Mouse (Mus musculus): Measurements from ENCODE around the gene Olfr504. TPM values are rescaled to one million over a fixed set of nuclear protein-coding genes. Genes with fewer than 3 reads are reported as not detected.
"Not testable (repeated sequence)": the region's sequence is repeated elsewhere in the genome, so short reads cannot be mapped to it uniquely, and the experiment has no call there.

The Olfr504 gene
- polyA plus RNA-seq (2016; fragmentation: Nextera tagmentation; extraction: Ambion mirVana) = not detected in 2 replicates

DNA sequence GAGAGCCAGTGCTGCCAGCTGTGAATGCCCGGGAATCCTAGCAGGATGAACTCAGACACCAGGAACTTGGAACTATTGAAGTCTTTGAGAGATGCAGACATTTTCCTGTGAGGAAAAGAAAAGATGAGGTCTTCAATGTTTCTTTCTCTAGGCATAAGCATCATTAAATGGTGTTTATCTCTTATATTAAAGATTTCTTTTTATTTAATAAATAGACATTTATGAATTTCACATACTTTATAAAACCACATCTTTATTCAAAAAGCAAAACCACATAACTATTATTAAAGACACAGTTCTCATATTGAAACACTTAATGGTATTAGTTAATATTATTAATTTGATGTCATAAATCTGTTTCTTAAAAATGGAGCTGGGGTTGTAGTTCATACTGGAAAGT is at the start of gene Olfr504:
Olfr504 (minus strand) TSS at position 101 of the 400 bp plus-strand sequence.
- Histone ChIP-seq H3K27ac (ENCODE audit: poor library complexity, severe bottlenecking) (no peak within 1 kb of the TSS), H3K4me1 (replicated peaks) (no peaks in the 10 kb centered on the region), H3K4me2 (no peak within 1 kb of the TSS), H3K4me3 (no peak within 1 kb of the TSS), H3K9ac (no peak within 1 kb of the TSS), H3K27me3 (replicated peaks) (no peaks in the 10 kb centered on the region), H3K9me3 (replicated peaks) (peaks cover 20% of the 10 kb centered on the region), H3K36me3 (no peaks in the 10 kb centered on the region)
- ATAC-seq (ENCODE audit: insufficient number of reproducible peaks, low FRiP score) = no peak
- WGBS = 66% methylated on average over 1 of the region's 1 CpGs

DNA sequence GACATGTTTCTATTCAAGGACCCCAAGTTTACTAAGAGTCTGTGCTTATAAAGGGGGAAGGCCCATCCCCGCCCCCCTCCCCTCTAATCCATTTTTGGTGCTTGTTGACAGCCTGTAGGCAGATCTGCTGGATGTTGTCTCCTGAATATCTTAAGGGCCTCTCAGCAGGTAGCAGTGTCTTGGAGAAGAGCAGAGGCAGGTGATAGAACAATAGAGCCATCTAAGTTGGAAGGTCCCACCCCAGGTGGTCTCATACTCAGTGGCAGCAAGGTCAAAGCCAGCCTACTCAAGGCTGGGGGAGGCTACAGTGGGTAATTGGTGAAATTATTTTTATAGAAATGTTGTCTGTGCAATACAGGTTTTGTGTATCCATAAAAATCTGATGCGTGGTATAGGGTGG is 48.5 kb upstream of the Olfr504 start:
- Histone ChIP-seq H3K4me2 (no peak overlapping the region), H3K36me3 (no peaks in the 10 kb centered on the region), H3K9me3 (replicated peaks) (no peaks in the 10 kb centered on the region), H3K27ac (ENCODE audit: poor library complexity, severe bottlenecking) (no peak overlapping the region), H3K9ac (no peak overlapping the region), H3K4me3 (no peak overlapping the region), H3K27me3 (replicated peaks) (no peaks in the 10 kb centered on the region), H3K4me1 (replicated peaks) (no peaks in the 10 kb centered on the region)
- 78% methylated on average over 2 of the region's 2 CpGs for WGBS
- ATAC-seq (ENCODE audit: insufficient number of reproducible peaks, low FRiP score) = no peak

DNA sequence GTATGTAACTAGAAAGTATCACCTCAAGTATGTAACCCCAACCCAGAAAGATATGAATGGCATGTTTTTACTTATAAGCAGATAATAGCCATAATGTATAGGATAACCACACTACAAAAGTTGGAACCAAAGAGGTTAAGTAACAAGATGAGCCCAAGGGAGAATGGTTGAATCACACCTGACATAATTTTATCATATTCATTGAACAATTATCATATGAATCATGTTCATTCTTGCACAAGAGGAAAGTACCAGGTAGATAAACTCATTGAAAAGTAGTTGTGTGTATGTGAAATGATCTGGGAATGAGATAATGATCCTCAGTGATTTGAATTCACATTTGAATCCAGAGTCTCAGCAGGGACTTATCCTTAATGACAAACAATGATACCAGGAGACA is 44.9 kb upstream of the Olfr504 start, which contains the start of gene Olfr506:
Olfr506 (plus strand) TSS at position 301 of the 400 bp plus-strand sequence.
- no peaks in the 10 kb centered on the region for H3K9me3 ChIP-seq (replicated peaks)
- H3K4me3 ChIP-seq = no peak within 1 kb of the TSS
- no peaks in the 10 kb centered on the region for H3K27me3 ChIP-seq (replicated peaks)
- no peak for ATAC-seq (ENCODE audit: insufficient number of reproducible peaks, low FRiP score)
- no peaks in the 10 kb centered on the region for H3K36me3 ChIP-seq
- H3K27ac ChIP-seq (ENCODE audit: poor library complexity, severe bottlenecking) = no peak within 1 kb of the TSS
- H3K4me1 ChIP-seq (replicated peaks) = no peaks in the 10 kb centered on the region
- H3K9ac ChIP-seq = no peak within 1 kb of the TSS
- no peak within 1 kb of the TSS for H3K4me2 ChIP-seq

DNA sequence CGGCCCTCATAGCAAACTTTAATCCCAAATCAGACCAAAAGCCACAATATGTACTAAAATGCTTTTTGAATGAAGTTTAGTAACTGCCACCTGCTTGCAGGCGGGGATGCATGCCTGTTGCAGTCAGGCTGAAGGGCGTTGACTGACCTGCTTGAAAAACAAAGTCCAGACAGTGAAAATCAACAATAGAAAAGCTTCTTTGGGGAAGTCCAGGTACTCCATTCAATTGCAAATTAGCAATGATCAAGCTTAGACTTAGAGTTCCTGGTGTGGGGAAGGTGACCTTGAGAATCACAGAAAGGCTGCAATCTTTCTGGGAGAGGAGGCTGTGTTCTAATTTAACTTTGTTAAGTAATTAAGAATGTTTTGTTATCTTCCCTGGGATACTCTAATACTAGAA is 36.3 kb upstream of the Olfr504 start:
- H3K4me1 ChIP-seq (replicated peaks); H3K27ac ChIP-seq (ENCODE audit: poor library complexity, severe bottlenecking); H3K4me3 ChIP-seq; ATAC-seq (ENCODE audit: insufficient number of reproducible peaks, low FRiP score); H3K36me3 ChIP-seq; H3K9ac ChIP-seq; H3K4me2 ChIP-seq; H3K9me3 ChIP-seq (replicated peaks); H3K27me3 ChIP-seq (replicated peaks): not testable (repeated sequence)
- WGBS = 70% methylated on average over 3 of the region's 3 CpGs

DNA sequence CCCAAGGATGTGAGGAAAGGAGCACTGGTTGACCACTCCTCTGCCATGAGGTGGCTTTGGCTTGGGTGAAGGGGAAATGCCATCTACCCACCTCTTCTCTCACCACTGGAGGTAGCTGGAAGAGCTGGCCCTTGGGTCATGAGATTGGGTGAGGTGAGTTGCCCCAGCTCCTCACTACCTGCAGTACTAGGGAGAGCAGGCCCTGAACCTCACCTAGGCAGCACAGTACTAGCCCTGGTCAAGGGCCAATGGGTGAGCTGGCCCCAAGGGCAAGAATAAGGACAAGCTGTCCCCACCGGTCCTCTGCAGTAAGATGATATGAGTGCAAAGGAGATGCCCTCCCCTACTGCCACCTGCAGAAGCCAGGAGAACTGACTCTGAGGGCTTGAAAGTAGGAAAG is 24.2 kb upstream of the Olfr504 start:
- Histone ChIP-seq H3K9ac (no peak overlapping the region), H3K27me3 (replicated peaks) (no peaks in the 10 kb centered on the region), H3K4me2 (no peak overlapping the region), H3K9me3 (replicated peaks) (peaks cover 9% of the 10 kb centered on the region; the same call in 1 of the 2 replicates), H3K4me1 (replicated peaks) (no peaks in the 10 kb centered on the region), H3K36me3 (no peaks in the 10 kb centered on the region), H3K4me3 (no peak overlapping the region), H3K27ac (ENCODE audit: poor library complexity, severe bottlenecking) (no peak overlapping the region)
- 88% methylated on average over 1 of the region's 1 CpGs for WGBS
- no peak for ATAC-seq (ENCODE audit: insufficient number of reproducible peaks, low FRiP score)

DNA sequence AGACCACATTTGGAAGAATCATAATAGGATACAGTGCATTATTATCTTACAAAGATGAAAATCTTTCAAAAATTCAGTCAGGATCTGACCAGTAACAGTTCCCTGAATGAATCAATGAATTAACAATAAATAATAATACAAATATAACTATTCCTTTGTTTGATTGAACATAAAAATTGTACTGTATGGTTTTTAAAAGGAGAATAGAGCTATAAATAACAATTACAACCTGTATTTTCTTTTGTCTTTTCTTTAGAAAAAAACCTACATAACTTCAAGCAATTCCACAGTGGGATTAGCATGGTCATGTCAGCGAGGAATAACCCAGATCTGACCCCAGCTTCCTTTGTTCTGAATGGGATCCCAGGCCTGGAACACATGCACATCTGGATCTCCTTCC is 21.4 kb downstream of the Olfr504 start, which contains the start of gene Olfr503:
Olfr503 (plus strand) TSS at position 301 of the 400 bp plus-strand sequence.
- H3K4me1 ChIP-seq (replicated peaks); H3K36me3 ChIP-seq; H3K27me3 ChIP-seq (replicated peaks); ATAC-seq (ENCODE audit: insufficient number of reproducible peaks, low FRiP score); H3K9ac ChIP-seq; H3K27ac ChIP-seq (ENCODE audit: poor library complexity, severe bottlenecking); H3K9me3 ChIP-seq (replicated peaks); H3K4me2 ChIP-seq; H3K4me3 ChIP-seq: not testable (repeated sequence)
- WGBS = 55% methylated on average over 1 of the region's 1 CpGs

DNA sequence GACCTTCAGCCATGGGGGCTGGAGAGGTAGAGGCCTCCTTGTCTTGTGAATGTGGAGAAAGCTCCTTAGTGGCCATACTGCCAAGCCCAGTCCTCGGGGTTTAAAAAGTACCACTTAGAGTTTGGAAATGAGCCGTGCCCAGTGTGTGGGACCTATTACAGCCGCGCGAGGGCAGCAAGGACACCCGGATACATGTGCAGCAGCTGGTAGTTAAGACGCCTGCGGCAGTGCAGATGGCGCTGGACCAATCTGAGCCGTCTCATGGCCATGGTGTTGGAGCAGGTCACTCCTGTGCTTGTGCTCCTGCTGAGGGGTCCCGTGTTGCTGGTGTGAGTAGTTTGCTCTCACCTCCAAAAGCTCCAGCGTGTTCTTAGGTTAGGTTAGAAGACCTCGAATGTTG is 23.2 kb downstream of the Olfr504 start:
- H3K9ac ChIP-seq = no peak overlapping the region
- H3K4me3 ChIP-seq = no peak overlapping the region
- H3K27me3 ChIP-seq (replicated peaks) = no peaks in the 10 kb centered on the region
- H3K4me2 ChIP-seq = no peak overlapping the region
- no peaks in the 10 kb centered on the region for H3K4me1 ChIP-seq (replicated peaks)
- no peaks in the 10 kb centered on the region for H3K36me3 ChIP-seq
- peaks cover 7% of the 10 kb centered on the region for H3K9me3 ChIP-seq (replicated peaks)
- no peak overlapping the region for H3K27ac ChIP-seq (ENCODE audit: poor library complexity, severe bottlenecking)
- WGBS = 78% methylated on average over 13 of the region's 13 CpGs
- ATAC-seq (ENCODE audit: insufficient number of reproducible peaks, low FRiP score) = no peak

DNA sequence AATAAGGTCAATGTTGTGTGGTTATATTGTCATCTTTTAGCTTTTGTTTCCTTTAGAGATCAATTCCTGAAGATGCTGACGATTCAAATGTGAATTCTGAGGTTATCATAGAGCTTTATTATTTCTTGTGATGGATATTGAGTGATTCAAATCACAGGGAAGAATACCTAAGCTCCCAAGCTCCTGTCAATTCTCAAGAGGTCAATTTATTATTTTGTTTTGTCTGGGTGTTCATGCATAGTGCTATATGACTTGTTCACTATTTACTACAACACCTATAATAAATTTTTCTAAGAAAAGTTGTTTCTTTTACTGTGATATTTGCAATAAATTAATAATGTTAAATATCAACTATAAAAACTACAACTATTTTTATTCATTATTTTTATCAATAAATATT is 40.6 kb downstream of the Olfr504 start, which contains the start of gene Olfr502:
Olfr502 (minus strand) TSS at position 101 of the 400 bp plus-strand sequence.
- Histone ChIP-seq H3K27me3 (replicated peaks) (no peaks in the 10 kb centered on the region), H3K9ac (no peak within 1 kb of the TSS), H3K4me2 (no peak within 1 kb of the TSS), H3K4me3 (no peak within 1 kb of the TSS), H3K27ac (ENCODE audit: poor library complexity, severe bottlenecking) (no peak within 1 kb of the TSS), H3K36me3 (no peaks in the 10 kb centered on the region), H3K9me3 (replicated peaks) (peaks cover 28% of the 10 kb centered on the region), H3K4me1 (replicated peaks) (no peaks in the 10 kb centered on the region)
- 59% methylated on average over 1 of the region's 1 CpGs for WGBS
- no peak for ATAC-seq (ENCODE audit: insufficient number of reproducible peaks, low FRiP score)

Other genes starting within 250 kb of the Olfr504 start
- gene Olfr492, start 242.1 kb downstream of the Olfr504 start, polyA plus RNA-seq (2016; fragmentation: Nextera tagmentation; extraction: Ambion mirVana) = not detected in 2 replicates
- gene Olfr493, start 218.8 kb downstream of the Olfr504 start, polyA plus RNA-seq (2016; fragmentation: Nextera tagmentation; extraction: Ambion mirVana) = not detected in 2 replicates
- gene Olfr494, start 200.5 kb downstream of the Olfr504 start, polyA plus RNA-seq (2016; fragmentation: Nextera tagmentation; extraction: Ambion mirVana) = not detected in 2 replicates
- not detected in 2 replicates for gene Olfr495, start 172.6 kb downstream of the Olfr504 start, polyA plus RNA-seq (2016; fragmentation: Nextera tagmentation; extraction: Ambion mirVana)
- not detected in 2 replicates for gene Olfr497, start 145.4 kb downstream of the Olfr504 start, polyA plus RNA-seq (2016; fragmentation: Nextera tagmentation; extraction: Ambion mirVana)
- gene Olfr498, start 100.5 kb downstream of the Olfr504 start, polyA plus RNA-seq (2016; fragmentation: Nextera tagmentation; extraction: Ambion mirVana) = not detected in 2 replicates
- not detected in 2 replicates for gene Olfr502, start 40.7 kb downstream of the Olfr504 start, polyA plus RNA-seq (2016; fragmentation: Nextera tagmentation; extraction: Ambion mirVana)
- not detected in 2 replicates for gene Olfr503, start 21.3 kb downstream of the Olfr504 start, polyA plus RNA-seq (2016; fragmentation: Nextera tagmentation; extraction: Ambion mirVana)
- 0.05 TPM in 1 of 2 replicates, not detected in the other for gene Olfr506, start 45.0 kb upstream of the Olfr504 start, polyA plus RNA-seq (2016; fragmentation: Nextera tagmentation; extraction: Ambion mirVana)
- gene Olfr507, start 56.0 kb upstream of the Olfr504 start, polyA plus RNA-seq (2016; fragmentation: Nextera tagmentation; extraction: Ambion mirVana) = not detected in 2 replicates
- gene Olfr508, start 64.2 kb upstream of the Olfr504 start, polyA plus RNA-seq (2016; fragmentation: Nextera tagmentation; extraction: Ambion mirVana) = not detected in 2 replicates
- not detected in 2 replicates for gene Olfr509, start 86.1 kb upstream of the Olfr504 start, polyA plus RNA-seq (2016; fragmentation: Nextera tagmentation; extraction: Ambion mirVana)
- not detected in 2 replicates for gene Olfr510, start 100.6 kb upstream of the Olfr504 start, polyA plus RNA-seq (2016; fragmentation: Nextera tagmentation; extraction: Ambion mirVana)
- gene Olfr512, start 147.5 kb upstream of the Olfr504 start, polyA plus RNA-seq (2016; fragmentation: Nextera tagmentation; extraction: Ambion mirVana) = not detected in 2 replicates
- gene Olfr513, start 185.2 kb upstream of the Olfr504 start, polyA plus RNA-seq (2016; fragmentation: Nextera tagmentation; extraction: Ambion mirVana) = not detected in 2 replicates